Mouse (Mus musculus): ENCODE results near the gene Plekhg4.

GRCm38 (mm10) chr8:105408331-105408730, 35.3 kb downstream of the Plekhg4 start:
- no peak for TF ChIP-seq CTCF (IDR thresholded peaks at IDR 0.05; ENCODE audit: borderline replicate concordance, extremely low read depth, insufficient read depth, insufficient read length)
- TF ChIP-seq POLR2A (IDR thresholded peaks at IDR 0.05; ENCODE audit: borderline replicate concordance, extremely low read depth, insufficient read depth, insufficient read length, poor library complexity, severe bottlenecking) = no peak

All from brain, embryonic 14.5 days (tissue).